Mouse (Mus musculus) cerebellum, postnatal 25 days (tissue): ENCODE measurements at regions not wholly inside any gene's neighbourhood (a gene's known extent, or its start where the extent isn't known, plus 50 kb on each side); places are given as distances from the start of the nearest gene placed in this dataset.
"Not testable (repeated sequence)": the region's sequence is repeated elsewhere in the genome, so short reads cannot be mapped to it uniquely, and the experiment has no call there.

Experiments
- DNase-seq, 2 experiments: peaks; one replicate each; pipeline ENCODE4 v3.0.0; 2021; ENCODE audit warnings: mixed read lengths in 2 of 2

GRCm38 (mm10) chr3:109224526-109224925 lies 101.6 kb downstream of the Slc25a24 start:
- DNase-seq: no peak

GRCm38 (mm10) chr3:109234275-109234674 lies 106.2 kb upstream of the Vav3 start:
- no peak for DNase-seq

DNA sequence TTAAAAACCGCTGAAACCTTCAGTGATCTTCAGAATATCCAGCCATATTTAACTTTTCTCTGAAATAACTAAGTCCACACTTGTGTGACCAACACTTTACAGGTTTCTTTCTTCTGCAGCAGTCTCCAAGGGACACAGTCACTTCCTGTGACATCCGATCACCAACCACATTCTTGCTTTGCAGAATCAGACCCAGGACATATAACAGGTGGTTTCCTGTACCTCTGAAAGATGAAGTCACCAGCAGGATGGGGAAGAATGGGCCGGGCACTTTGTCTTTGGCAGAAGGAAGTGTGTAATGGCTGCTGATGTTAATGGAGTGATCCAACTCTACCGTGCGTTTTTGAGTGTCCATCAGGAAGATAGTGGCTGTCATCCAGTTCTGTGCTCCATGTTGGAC lies 103.5 kb upstream of the Vav3 start:
- no peak for DNase-seq

- no peak for DNase-seq
Observed at GRCm38 (mm10) chr3:109243491-109243890, 97.0 kb upstream of the Vav3 start.

DNA sequence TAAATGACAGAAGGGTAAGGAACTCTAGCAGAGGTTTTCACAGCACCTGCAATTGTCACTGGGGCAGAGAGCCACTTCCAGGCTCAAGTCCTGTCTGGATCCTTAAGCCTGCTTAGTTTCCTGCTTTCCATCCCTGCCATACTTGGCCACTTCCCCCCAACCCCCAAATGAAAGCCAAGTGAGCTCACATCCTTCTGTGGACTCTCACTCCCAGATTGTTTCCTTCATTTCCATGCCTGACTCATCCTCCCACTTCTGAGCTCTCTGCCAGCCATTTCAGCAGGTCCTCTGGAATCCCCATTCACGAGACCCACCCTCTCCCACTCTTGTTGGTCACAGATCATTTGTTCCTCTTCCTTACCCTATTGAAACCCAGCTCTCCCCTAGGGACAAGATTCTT lies 91.7 kb upstream of the Vav3 start:
- DNase-seq: no peak

DNA sequence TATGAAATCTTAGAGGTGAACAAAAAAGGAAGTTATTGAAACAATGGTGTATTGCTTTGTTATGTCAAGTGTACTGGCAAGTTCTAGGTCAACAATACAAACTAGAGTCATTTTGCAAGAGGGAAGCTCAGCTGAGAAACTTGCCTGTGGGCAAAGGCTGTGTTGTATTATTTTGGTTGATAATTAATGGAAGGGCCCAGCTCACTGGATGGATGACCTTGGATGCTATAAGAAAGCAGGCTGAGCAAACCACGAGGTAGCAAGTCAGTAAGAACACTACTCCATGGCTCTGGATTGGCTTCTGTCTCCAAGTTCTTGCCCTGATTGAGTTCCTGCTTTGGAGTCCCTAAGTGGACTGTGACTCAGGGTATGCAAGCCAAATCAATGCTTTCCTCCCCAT lies 91.1 kb upstream of the Vav3 start:
- no peak for DNase-seq

DNA sequence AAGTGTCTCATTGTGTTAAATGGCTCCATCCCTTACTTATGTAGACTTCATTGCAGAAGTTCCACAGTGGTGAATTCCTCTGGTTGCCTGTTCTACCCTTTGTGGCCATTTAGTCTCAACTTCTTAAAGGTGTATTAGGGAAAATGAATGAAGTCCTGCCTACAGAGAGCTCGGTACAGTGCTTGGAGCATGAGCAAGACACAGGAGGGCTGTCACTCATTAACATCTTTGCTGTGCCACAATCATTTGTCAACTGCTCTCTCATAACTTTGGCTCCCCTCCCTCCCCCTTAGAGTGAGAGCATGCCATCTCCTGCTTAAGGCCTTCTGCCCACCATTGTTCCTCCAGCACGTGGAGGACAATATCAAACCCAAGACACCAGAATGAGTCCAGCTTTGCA lies 90.5 kb upstream of the Vav3 start:
- no peak for DNase-seq

DNA sequence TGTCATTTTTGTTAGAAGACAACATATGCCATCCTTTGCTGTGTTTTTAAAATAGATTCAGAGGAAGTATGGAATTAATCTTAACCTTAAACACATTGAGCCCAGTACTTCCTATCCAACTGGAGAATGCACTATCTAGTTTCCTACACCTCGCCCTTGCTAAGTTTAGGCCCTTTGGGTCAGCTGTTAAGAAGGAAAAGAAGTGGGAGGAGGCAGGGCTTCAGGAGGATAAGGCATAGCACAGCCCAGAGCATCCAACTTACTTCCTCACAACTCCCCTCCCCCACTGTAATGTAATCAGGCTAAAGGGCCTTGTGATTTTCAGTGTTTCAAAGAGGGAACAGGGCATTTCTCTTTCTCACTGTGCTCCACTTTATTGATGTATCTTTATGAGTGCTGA lies 88.7 kb upstream of the Vav3 start:
- DNase-seq: no peak

DNA sequence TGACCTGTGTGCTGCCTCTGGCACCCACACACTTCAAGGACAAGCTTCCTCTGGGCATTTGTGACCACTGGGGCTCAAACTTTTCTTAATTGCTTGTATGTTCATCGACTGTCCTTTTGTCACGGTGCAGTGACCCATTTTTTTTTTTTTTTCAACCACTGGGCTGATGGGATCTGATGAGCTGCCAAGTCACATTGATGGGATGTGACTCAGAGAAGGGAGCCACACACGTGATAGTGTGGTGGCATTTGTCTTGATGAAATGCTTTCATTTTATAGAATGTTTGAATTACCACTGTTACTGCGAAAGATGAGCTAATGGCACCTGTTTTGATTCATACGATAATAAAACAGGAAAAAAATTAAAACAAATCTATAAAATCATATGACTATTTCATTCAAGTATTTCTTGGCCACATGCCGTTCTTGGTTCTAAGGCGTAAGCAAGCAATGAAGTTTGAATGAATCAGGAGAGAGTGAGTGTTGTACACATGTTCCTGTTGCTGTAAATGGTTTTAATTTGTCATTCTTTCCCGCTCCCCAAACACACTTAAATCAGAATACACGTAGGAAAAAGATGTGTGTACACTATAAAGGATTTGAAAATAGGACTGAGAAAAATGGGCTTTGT lies 86.3 kb upstream of the Vav3 start:
- DNase-seq: no peak

DNA sequence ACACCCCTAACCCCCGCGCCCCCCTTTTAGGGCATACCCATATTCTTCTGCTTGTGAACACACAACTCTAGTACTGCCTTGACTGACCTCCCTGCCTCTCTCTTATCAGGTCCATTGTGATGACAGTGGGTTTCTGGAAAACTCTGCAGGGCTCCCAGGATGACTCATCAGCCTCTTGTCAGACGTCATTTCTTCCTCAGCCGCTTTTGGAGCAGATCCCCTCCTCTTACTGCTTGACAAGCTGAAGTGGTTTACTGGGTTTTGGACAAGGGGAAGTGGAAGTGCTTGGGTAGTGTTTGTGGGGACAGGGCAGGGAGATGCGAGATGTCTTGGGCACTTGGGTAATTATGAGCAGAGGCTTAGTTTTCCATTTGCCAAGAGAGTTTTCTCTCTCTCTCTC lies 85.5 kb upstream of the Vav3 start:
- DNase-seq: no peak

GRCm38 (mm10) chr3:109256723-109257122 lies 83.7 kb upstream of the Vav3 start:
- DNase-seq: no peak

DNA sequence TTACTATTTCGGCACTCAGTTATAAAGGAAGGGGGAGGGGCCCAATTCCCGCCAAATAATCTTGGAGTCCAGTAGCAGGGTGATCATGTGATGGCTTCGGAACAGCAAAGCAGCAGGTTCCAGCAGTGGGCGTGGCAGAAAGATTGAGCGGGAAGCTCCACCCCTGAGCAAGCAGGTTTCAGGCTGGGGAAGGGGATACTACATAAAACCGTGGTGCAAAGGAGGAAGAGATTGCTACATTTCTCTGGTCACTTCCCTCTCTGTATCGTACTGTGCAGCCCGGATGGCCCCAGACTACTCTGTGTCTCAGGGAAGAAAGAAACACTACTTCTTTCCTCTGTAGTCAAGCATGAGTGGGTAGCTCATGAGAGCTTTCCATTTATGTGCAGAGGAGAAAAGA lies 73.5 kb upstream of the Vav3 start:
- DNase-seq: not testable (repeated sequence)

- peak in 1 of 2 experiments; percentile 16 for DNase-seq
Observed at GRCm38 (mm10) chr3:109270783-109271182, 69.7 kb upstream of the Vav3 start.

- no peak for DNase-seq
Observed at GRCm38 (mm10) chr3:109273074-109273801, 67.2 kb upstream of the Vav3 start.

DNA sequence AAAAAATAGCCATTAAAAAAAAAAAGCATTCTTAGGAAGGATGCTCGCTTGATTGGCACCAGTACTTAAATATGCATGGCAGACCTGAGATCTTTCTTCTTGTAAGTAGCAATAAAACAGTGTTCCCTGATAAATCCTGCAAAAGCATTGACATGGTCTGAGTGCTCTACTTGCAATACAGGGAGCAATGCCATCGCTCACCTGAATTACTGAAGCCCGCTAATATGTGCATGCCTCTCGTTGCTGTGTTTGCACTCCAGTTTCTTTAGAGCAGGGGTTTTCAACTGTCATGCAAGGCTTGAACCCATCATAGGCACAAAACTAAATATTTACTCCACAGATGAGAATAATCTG lies 66.7 kb upstream of the Vav3 start:
- no peak for DNase-seq

DNA sequence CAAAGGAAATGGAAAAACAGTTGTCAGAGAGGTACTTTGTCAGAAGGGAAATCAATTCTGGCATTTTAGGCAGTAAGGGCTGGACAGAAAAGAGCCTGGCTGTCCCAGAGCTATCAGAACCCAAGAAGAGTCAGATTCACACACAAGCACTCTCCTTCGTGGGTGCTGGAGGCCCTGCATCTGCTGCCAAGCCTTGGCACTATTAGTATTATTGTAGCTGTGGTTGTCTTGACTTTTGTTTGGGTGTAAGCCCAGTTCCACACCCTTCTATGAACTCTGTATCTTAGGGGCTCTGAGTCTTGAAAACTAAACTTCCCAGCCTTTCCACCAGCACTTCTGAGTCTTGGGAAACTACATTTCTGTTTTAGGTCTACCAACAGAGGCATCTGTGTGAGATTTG lies 61.4 kb upstream of the Vav3 start:
- DNase-seq: no peak

- no peak for DNase-seq
Observed at GRCm38 (mm10) chr3:109286590-109286989, 53.9 kb upstream of the Vav3 start.
